Comparison of ENCODE assay signal across 15 mouse cellular contexts in the genomic region with DNA sequence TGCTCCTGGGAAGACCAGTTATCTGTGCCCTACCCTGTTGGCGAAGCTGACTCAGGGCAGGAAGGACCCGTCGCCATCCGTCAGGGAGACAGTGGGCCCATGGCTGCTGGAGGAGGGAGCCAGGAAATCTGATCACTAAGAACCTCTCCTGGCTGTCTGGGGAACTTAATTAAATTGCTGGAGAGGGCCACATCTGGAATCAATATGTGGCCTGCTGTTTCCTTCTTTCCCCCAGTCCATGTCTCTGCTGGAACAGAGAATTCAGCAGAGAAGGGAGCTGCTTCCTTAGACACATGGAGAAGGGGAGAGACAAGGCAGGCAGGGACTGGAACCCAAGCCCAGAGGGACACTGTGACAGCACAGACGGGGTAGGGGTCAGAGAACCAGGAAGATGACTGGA. TPM values are rescaled to one million over a fixed set of nuclear protein-coding genes. Genes with fewer than 3 reads are reported as not detected.
DNase-seq lines count a peak whose midpoint lies in the region; ATAC-seq and TF ChIP-seq lines count a peak whose summit lies in the region.
"Had no signal": no experiment of that assay in that cellular context is flagged by ENCODE, and none has a peak within 500 bp of the region (broad histone marks: within the 10 kb centered on the region; RNA-seq: fewer than 3 reads in every experiment).

No protein-coding gene starts in this region.

- TF ChIP-seq CTCF in hindbrain, postnatal 0 days (IDR thresholded peaks at IDR 0.05; ENCODE audit: low read depth) = no peak

- no peak for ATAC-seq in forebrain, embryonic 11.5 days (replicated peaks; ENCODE audit: low FRiP score)
- ATAC-seq in forebrain, embryonic 16.5 days = no peak
- ATAC-seq in hindbrain, embryonic 11.5 days (ENCODE audit: low FRiP score) = no peak
- ATAC-seq in hindbrain, postnatal 0 days = no peak
- peak; percentile 51; the same call in 1 of the 2 replicates for ATAC-seq in limb, embryonic 14.5 days (ENCODE audit: low FRiP score, low read depth)

- H3K9me3 ChIP-seq in forebrain, embryonic 11.5 days (ENCODE audit: control insufficient read depth, low read length) = no peaks in the 10 kb centered on the region
- H3K9me3 ChIP-seq in forebrain, embryonic 16.5 days (ENCODE audit: control insufficient read depth, low read length) = no peaks in the 10 kb centered on the region
- no peaks in the 10 kb centered on the region for H3K9me3 ChIP-seq in hindbrain, embryonic 11.5 days (ENCODE audit: control insufficient read depth, low read length)
- H3K9me3 ChIP-seq in hindbrain, postnatal 0 days (ENCODE audit: low read length) = no peaks in the 10 kb centered on the region
- H3K9me3 ChIP-seq in embryonic facial prominence, embryonic 10.5 days = no peaks in the 10 kb centered on the region
- H3K9me3 ChIP-seq in limb, embryonic 14.5 days (ENCODE audit: control insufficient read depth, low read length) = no peaks in the 10 kb centered on the region
- H3K9me3 ChIP-seq: G1E; neural tube, embryonic 12.5 days had no signal

- no peak overlapping the region for H3K4me2 ChIP-seq in forebrain, embryonic 11.5 days (ENCODE audit: low read depth, low read length, severe bottlenecking)
- no peak overlapping the region for H3K4me2 ChIP-seq in forebrain, embryonic 16.5 days (ENCODE audit: low read length)
- no peak overlapping the region for H3K4me2 ChIP-seq in hindbrain, embryonic 11.5 days (replicated peaks; ENCODE audit: low read depth, low read length)
- H3K4me2 ChIP-seq in hindbrain, postnatal 0 days (ENCODE audit: low read depth, low read length) = no peak overlapping the region
- 0 out of 2 replicates have a peak overlapping the region, but pooled peaks have one; percentile 0 for H3K4me2 ChIP-seq in limb, embryonic 14.5 days (replicated peaks; ENCODE audit: low read depth, low read length, severe bottlenecking)
- H3K4me2 ChIP-seq: neural tube, embryonic 12.5 days had no signal

- H3K4me3 ChIP-seq in forebrain, embryonic 11.5 days (ENCODE audit: low read depth, low read length) = no peak overlapping the region
- no peak overlapping the region for H3K4me3 ChIP-seq in forebrain, embryonic 16.5 days (replicated peaks; ENCODE audit: low read length)
- H3K4me3 ChIP-seq in hindbrain, embryonic 11.5 days (ENCODE audit: low read depth, low read length) = no peak overlapping the region
- H3K4me3 ChIP-seq in hindbrain, postnatal 0 days (ENCODE audit: low read length) = no peak overlapping the region
- peak overlapping the region; percentile 33; the same call in 1 of the 2 replicates for H3K4me3 ChIP-seq in embryonic facial prominence, embryonic 10.5 days
- H3K4me3 ChIP-seq in limb, embryonic 14.5 days (replicated peaks; ENCODE audit: low read length) = no peak overlapping the region
- H3K4me3 ChIP-seq: neural tube, embryonic 12.5 days had no signal

- no peak for TF ChIP-seq POLR2A in limb, embryonic 14.5 days (IDR thresholded peaks at IDR 0.05; ENCODE audit: borderline replicate concordance, extremely low read depth, insufficient read depth, insufficient read length)

- H3K4me1 ChIP-seq in forebrain, embryonic 11.5 days (replicated peaks; ENCODE audit: control insufficient read depth, insufficient read depth, low read length) = peaks cover 7% of the 10 kb centered on the region
- H3K4me1 ChIP-seq in forebrain, embryonic 16.5 days (replicated peaks; ENCODE audit: control insufficient read depth, insufficient read depth, low read length) = peaks cover 9% of the 10 kb centered on the region
- peaks cover 5% of the 10 kb centered on the region; the same call in 1 of the 2 replicates for H3K4me1 ChIP-seq in hindbrain, embryonic 11.5 days (replicated peaks; ENCODE audit: control insufficient read depth, insufficient read depth, low read length)
- no peaks in the 10 kb centered on the region for H3K4me1 ChIP-seq in hindbrain, postnatal 0 days (ENCODE audit: insufficient read depth, low read length)
- peaks cover 89% of the 10 kb centered on the region for H3K4me1 ChIP-seq in embryonic facial prominence, embryonic 10.5 days
- peaks cover 47% of the 10 kb centered on the region for H3K4me1 ChIP-seq in limb, embryonic 14.5 days (ENCODE audit: control insufficient read depth, insufficient read depth, low read length)

- H3K27me3 ChIP-seq in forebrain, embryonic 11.5 days (ENCODE audit: control insufficient read depth, insufficient read depth, low read length) = no peaks in the 10 kb centered on the region
- no peaks in the 10 kb centered on the region for H3K27me3 ChIP-seq in forebrain, embryonic 16.5 days (replicated peaks; ENCODE audit: control insufficient read depth, insufficient read depth, low read length)
- H3K27me3 ChIP-seq in hindbrain, embryonic 11.5 days (ENCODE audit: control insufficient read depth, insufficient read depth, low read length) = no peaks in the 10 kb centered on the region
- H3K27me3 ChIP-seq in hindbrain, postnatal 0 days (ENCODE audit: insufficient read depth, low read length) = no peaks in the 10 kb centered on the region
- H3K27me3 ChIP-seq in embryonic facial prominence, embryonic 10.5 days (replicated peaks; ENCODE audit: low read depth, poor library complexity, severe bottlenecking) = no peaks in the 10 kb centered on the region
- no peaks in the 10 kb centered on the region for H3K27me3 ChIP-seq in limb, embryonic 14.5 days (ENCODE audit: control insufficient read depth, insufficient read depth, low read length)

- DNase-seq in forebrain, embryonic 11.5 days (ENCODE audit: low spot score) = no peak
- no peak for DNase-seq in hindbrain, embryonic 11.5 days (ENCODE audit: low spot score)
- DNase-seq in hindbrain, postnatal 0 days (ENCODE audit: low spot score) = no peak
- DNase-seq in embryonic facial prominence, embryonic 10.5 days (ENCODE audit: low spot score) = peak; percentile 78
- DNase-seq in limb, embryonic 14.5 days (ENCODE audit: low spot score) = peak; percentile 92
- DNase-seq in right cerebral cortex, adult 2 months (ENCODE audit: low spot score in 2 of 2) = no peak
- DNase-seq in retina, embryonic 14.5 days (ENCODE audit: low spot score) = no peak
- DNase-seq: gastrocnemius, postnatal 25 days; kidney, postnatal 14 days; right cerebral cortex, postnatal 4 days; thymus, adult 2 months had no signal

- WGBS in forebrain, embryonic 11.5 days = 69% methylated on average over 5 of the region's 5 CpGs
- 67% methylated on average over 5 of the region's 5 CpGs for WGBS in forebrain, embryonic 16.5 days
- WGBS in hindbrain, embryonic 11.5 days = 44% methylated on average over 5 of the region's 5 CpGs
- 64% methylated on average over 5 of the region's 5 CpGs for WGBS in hindbrain, postnatal 0 days
- 25% methylated on average over 5 of the region's 5 CpGs for WGBS in embryonic facial prominence, embryonic 10.5 days
- WGBS in limb, embryonic 14.5 days = 12% methylated on average over 5 of the region's 5 CpGs

- peak overlapping the region; percentile 46; the same call in 1 of the 2 replicates for H3K27ac ChIP-seq in forebrain, embryonic 11.5 days (ENCODE audit: low read depth, low read length)
- H3K27ac ChIP-seq in forebrain, embryonic 16.5 days (ENCODE audit: low read length) = no peak overlapping the region
- peak overlapping the region; percentile 65 for H3K27ac ChIP-seq in hindbrain, embryonic 11.5 days (ENCODE audit: low read depth, low read length)
- no peak overlapping the region for H3K27ac ChIP-seq in hindbrain, postnatal 0 days
- peak overlapping the region; percentile 92 for H3K27ac ChIP-seq in embryonic facial prominence, embryonic 10.5 days (replicated peaks)
- H3K27ac ChIP-seq in limb, embryonic 14.5 days (replicated peaks; ENCODE audit: low read depth, low read length) = peak overlapping the region; percentile 79
- H3K27ac ChIP-seq: liver, embryonic 14.5 days; neural tube, embryonic 12.5 days had no signal

- no peaks in the 10 kb centered on the region for H3K36me3 ChIP-seq in forebrain, embryonic 11.5 days (ENCODE audit: control insufficient read depth, insufficient read depth, low read length)
- no peaks in the 10 kb centered on the region for H3K36me3 ChIP-seq in forebrain, embryonic 16.5 days (ENCODE audit: control insufficient read depth, insufficient read depth)
- H3K36me3 ChIP-seq in hindbrain, embryonic 11.5 days (ENCODE audit: control insufficient read depth, insufficient read depth, low read length) = no peaks in the 10 kb centered on the region
- no peaks in the 10 kb centered on the region for H3K36me3 ChIP-seq in hindbrain, postnatal 0 days (ENCODE audit: insufficient read depth, low read length)
- no peaks in the 10 kb centered on the region for H3K36me3 ChIP-seq in embryonic facial prominence, embryonic 10.5 days (replicated peaks)
- H3K36me3 ChIP-seq in limb, embryonic 14.5 days (ENCODE audit: control insufficient read depth, insufficient read depth, low read length) = no peaks in the 10 kb centered on the region
- H3K36me3 ChIP-seq: G1E; neural tube, embryonic 12.5 days had no signal

- no peak overlapping the region for H3K9ac ChIP-seq in forebrain, embryonic 11.5 days (ENCODE audit: low read length)
- H3K9ac ChIP-seq in forebrain, embryonic 16.5 days (replicated peaks; ENCODE audit: low read depth, low read length) = no peak overlapping the region
- no peak overlapping the region for H3K9ac ChIP-seq in hindbrain, embryonic 11.5 days (ENCODE audit: low read depth, low read length)
- H3K9ac ChIP-seq in hindbrain, postnatal 0 days (replicated peaks; ENCODE audit: low read length) = no peak overlapping the region
- no peak overlapping the region; the same call in 1 of the 2 replicates for H3K9ac ChIP-seq in limb, embryonic 14.5 days (ENCODE audit: low read depth, low read length, severe bottlenecking)
- H3K9ac ChIP-seq: liver, embryonic 14.5 days; neural tube, embryonic 12.5 days had no signal

RNA-seq across cellular contexts. Expression of a gene that starts 1.1 kb away (rescaled TPM):
- polyA plus RNA-seq in forebrain, embryonic 11.5 days (2014; fragmentation: Nextera tagmentation; extraction: Ambion mirVana) = 30.8 and 33.6 TPM in 2 replicates
- polyA plus RNA-seq in forebrain, embryonic 16.5 days (2015; fragmentation: Nextera tagmentation; extraction: Ambion mirVana) = 1.9 and 4.0 TPM in 2 replicates
- 36.7 and 39.7 TPM in 2 replicates for polyA plus RNA-seq in hindbrain, embryonic 11.5 days (2014; fragmentation: Nextera tagmentation; extraction: Ambion mirVana)
- 6.7 and 7.2 TPM in 2 replicates for total RNA-seq in hindbrain, postnatal 0 days (2014; rRNA removed)
- polyA plus RNA-seq in hindbrain, postnatal 0 days (2015; fragmentation: Nextera tagmentation; extraction: Ambion mirVana) = 5.0 and 5.6 TPM in 2 replicates
- polyA plus RNA-seq in embryonic facial prominence, embryonic 10.5 days (2016; fragmentation: Nextera tagmentation; extraction: Ambion mirVana) = 87.6 and 94.6 TPM in 2 replicates
- 176 and 268 TPM in 2 replicates for polyA plus RNA-seq in limb, embryonic 14.5 days (2012; rRNA removed)
- polyA plus RNA-seq in limb, embryonic 14.5 days (2014; fragmentation: Nextera tagmentation; extraction: Ambion mirVana) = 93.1 and 112 TPM in 2 replicates
- total RNA-seq: G1E had no signal
- polyA plus RNA-seq: G1E had no signal

RNA-seq across cellular contexts. Expression of a gene that starts 3.5 kb away (rescaled TPM):
- polyA plus RNA-seq in forebrain, embryonic 11.5 days (2014; fragmentation: Nextera tagmentation; extraction: Ambion mirVana) = 41.9 and 42.5 TPM in 2 replicates
- polyA plus RNA-seq in forebrain, embryonic 16.5 days (2015; fragmentation: Nextera tagmentation; extraction: Ambion mirVana) = 41.2 and 47.2 TPM in 2 replicates
- polyA plus RNA-seq in hindbrain, embryonic 11.5 days (2014; fragmentation: Nextera tagmentation; extraction: Ambion mirVana) = 26.0 and 28.5 TPM in 2 replicates
- total RNA-seq in hindbrain, postnatal 0 days (2014; rRNA removed) = 49.1 and 53.5 TPM in 2 replicates
- 36.6 and 37.4 TPM in 2 replicates for polyA plus RNA-seq in hindbrain, postnatal 0 days (2015; fragmentation: Nextera tagmentation; extraction: Ambion mirVana)
- 53.9 and 56.0 TPM in 2 replicates for polyA plus RNA-seq in embryonic facial prominence, embryonic 10.5 days (2016; fragmentation: Nextera tagmentation; extraction: Ambion mirVana)
- 36.8 and 48.7 TPM in 2 replicates for polyA plus RNA-seq in limb, embryonic 14.5 days (2012; rRNA removed)
- 29.5 and 31.8 TPM in 2 replicates for polyA plus RNA-seq in limb, embryonic 14.5 days (2014; fragmentation: Nextera tagmentation; extraction: Ambion mirVana)

RNA-seq across cellular contexts. Expression of a gene that starts 26.0 kb away (rescaled TPM):
- 102 and 118 TPM in 2 replicates for polyA plus RNA-seq in forebrain, embryonic 11.5 days (2014; fragmentation: Nextera tagmentation; extraction: Ambion mirVana)
- polyA plus RNA-seq in forebrain, embryonic 16.5 days (2015; fragmentation: Nextera tagmentation; extraction: Ambion mirVana) = 120 and 121 TPM in 2 replicates
- 108 and 110 TPM in 2 replicates for polyA plus RNA-seq in hindbrain, embryonic 11.5 days (2014; fragmentation: Nextera tagmentation; extraction: Ambion mirVana)
- 79.5 and 96.3 TPM in 2 replicates for total RNA-seq in hindbrain, postnatal 0 days (2014; rRNA removed)
- polyA plus RNA-seq in hindbrain, postnatal 0 days (2015; fragmentation: Nextera tagmentation; extraction: Ambion mirVana) = 95.9 and 99.6 TPM in 2 replicates
- 134 and 135 TPM in 2 replicates for polyA plus RNA-seq in embryonic facial prominence, embryonic 10.5 days (2016; fragmentation: Nextera tagmentation; extraction: Ambion mirVana)
- 59.5 and 66.8 TPM in 2 replicates for polyA plus RNA-seq in limb, embryonic 14.5 days (2012; rRNA removed)
- 84.2 and 91.0 TPM in 2 replicates for polyA plus RNA-seq in limb, embryonic 14.5 days (2014; fragmentation: Nextera tagmentation; extraction: Ambion mirVana)

RNA-seq across cellular contexts. Expression of a gene that starts 30.2 kb away (rescaled TPM):
- polyA plus RNA-seq in forebrain, embryonic 11.5 days (2014; fragmentation: Nextera tagmentation; extraction: Ambion mirVana) = 4.2 and 4.6 TPM in 2 replicates
- polyA plus RNA-seq in forebrain, embryonic 16.5 days (2015; fragmentation: Nextera tagmentation; extraction: Ambion mirVana) = 2.1 and 2.9 TPM in 2 replicates
- polyA plus RNA-seq in hindbrain, embryonic 11.5 days (2014; fragmentation: Nextera tagmentation; extraction: Ambion mirVana) = 2.7 and 4.0 TPM in 2 replicates
- 0.75 and 2.4 TPM in 2 replicates for total RNA-seq in hindbrain, postnatal 0 days (2014; rRNA removed)
- 1.8 and 2.6 TPM in 2 replicates for polyA plus RNA-seq in hindbrain, postnatal 0 days (2015; fragmentation: Nextera tagmentation; extraction: Ambion mirVana)
- polyA plus RNA-seq in embryonic facial prominence, embryonic 10.5 days (2016; fragmentation: Nextera tagmentation; extraction: Ambion mirVana) = 2.4 and 3.1 TPM in 2 replicates
- polyA plus RNA-seq in limb, embryonic 14.5 days (2012; rRNA removed) = 3.3 and 3.4 TPM in 2 replicates
- polyA plus RNA-seq in limb, embryonic 14.5 days (2014; fragmentation: Nextera tagmentation; extraction: Ambion mirVana) = 2.7 and 3.4 TPM in 2 replicates
- polyA plus RNA-seq: G1E; liver, embryonic 14.5 days had no signal

Comparison
In these comparisons a context has a peak if more than half of its experiments do, and no peak if none do; other contexts are left out.
1. H3K27ac ChIP-seq: peak in forebrain, embryonic 11.5 days (single experiment), hindbrain, embryonic 11.5 days (single experiment), embryonic facial prominence, embryonic 10.5 days (single experiment) and limb, embryonic 14.5 days (single experiment); none in forebrain, embryonic 16.5 days (single experiment) and hindbrain, postnatal 0 days (single experiment).
2. DNase-seq: peak in embryonic facial prominence, embryonic 10.5 days (single experiment) and limb, embryonic 14.5 days (single experiment); none in forebrain, embryonic 11.5 days (single experiment), hindbrain, embryonic 11.5 days (single experiment), hindbrain, postnatal 0 days (single experiment), right cerebral cortex, adult 2 months (0 of 2) and retina, embryonic 14.5 days (single experiment).